Mouse (Mus musculus) heart, postnatal 0 days (tissue): Measurements from ENCODE around the gene Aebp1.

ENCODE experiments used
- CTCF ChIP-seq: IDR thresholded peaks from 2 replicates; pipeline ENCODE4 v1.5.1; 2016; ENCODE audit warnings: antibody characterized with exemption, control low read depth, low read depth
- EP300 ChIP-seq: IDR thresholded peaks from 2 replicates; pipeline ENCODE4 v1.6.1; 2016; ENCODE audit warnings: antibody characterized with exemption, low read depth

GRCm38 (mm10) chr11:5855902-5856301, 5.8 kb upstream of the Aebp1 start:
- no peak for TF ChIP-seq EP300
- TF ChIP-seq CTCF: no peak
